Mouse (Mus musculus): ENCODE data around the gene AC124108.1.
A peak's percentile ranks its signal among the peaks of the same experiment; 100 is the strongest.

The AC124108.1 gene

DNA sequence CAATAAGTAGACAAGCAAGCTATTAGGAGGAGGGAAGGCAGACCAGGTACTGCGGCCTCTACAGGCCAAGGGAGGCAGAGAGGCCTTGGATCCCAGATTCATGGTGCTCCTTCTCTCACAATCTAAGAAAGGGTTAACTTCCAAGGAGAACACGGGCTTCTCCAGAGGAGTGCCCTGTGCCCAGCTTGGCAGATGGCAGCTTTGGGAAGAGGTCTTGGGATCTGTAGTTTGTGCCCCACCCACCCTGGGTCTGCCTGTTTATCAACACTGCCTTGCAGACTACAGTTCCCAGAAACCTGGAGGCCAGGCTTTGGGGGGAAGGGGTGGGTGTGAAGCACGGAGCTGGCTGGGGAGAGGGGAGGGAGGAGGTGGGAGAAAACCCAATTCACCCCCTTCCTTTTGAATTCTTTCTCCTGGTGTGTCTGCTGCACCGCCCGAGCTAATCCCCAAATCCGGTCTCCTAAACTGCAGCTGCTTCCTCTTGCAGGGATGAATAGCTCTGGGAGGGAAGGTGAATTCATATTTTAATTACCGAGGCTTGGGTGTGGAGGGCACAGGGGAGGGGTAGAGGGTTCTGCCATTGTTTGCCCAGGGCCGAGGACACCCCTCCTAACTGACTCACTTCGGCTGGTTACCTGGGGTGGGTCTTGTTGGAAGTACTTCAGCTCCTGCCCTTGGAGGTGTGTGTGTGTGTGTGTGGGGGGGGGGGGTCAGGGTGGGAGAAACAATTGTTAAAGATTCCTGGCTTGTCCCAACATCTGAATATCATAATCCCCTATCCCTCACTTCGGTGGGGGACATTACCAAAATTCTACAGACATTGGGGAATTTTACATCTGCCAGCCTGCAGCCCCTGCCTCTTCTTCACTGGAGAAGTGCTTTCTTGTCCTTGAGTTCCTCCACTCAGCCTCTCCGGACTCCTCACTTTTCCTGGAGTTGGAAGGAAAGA is 9.6 kb downstream of the AC124108.1 start:
- DNase-seq (ENCODE audit: low spot score in 2 of 2), result peak; percentile 77 to 88

DNA sequence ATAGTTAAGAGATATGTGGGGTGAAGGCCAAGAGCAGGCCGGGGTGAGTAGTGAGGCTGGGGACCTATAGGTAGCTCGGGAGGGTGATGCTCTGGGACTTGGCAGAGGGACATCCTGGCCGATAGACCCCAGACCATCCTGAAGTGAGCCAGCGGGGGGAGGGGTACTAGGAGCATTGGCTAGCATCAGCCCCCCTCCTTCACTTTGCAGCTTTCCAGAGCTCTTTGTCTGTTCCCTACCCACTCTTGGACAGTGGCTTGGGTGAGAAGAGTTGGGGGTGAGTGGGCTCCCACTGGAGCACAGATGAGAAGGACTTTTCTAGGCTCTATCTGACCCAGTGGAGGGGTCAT is 10.2 kb downstream of the AC124108.1 start:
- DNase-seq (ENCODE audit: low spot score in 2 of 2), result no peak

DNA sequence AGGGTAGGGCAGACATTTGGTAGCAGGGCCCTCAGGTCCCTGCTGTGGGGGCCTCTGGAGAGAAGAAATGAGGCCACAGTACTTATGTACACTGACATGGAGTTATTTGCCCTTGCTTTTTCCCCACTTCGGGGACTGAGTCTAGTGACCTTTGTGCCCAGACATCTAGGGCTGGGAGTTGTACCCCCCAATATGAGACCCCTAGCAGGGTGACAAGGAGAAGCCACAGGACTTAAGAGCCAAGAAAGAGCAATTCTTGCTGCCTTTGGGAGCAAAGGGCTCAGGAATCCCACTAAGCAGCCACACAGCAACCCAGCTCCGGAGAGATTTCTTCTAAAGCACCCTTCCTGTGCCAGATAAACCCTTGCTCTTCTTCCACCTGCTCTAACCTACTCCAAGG is 10.7 kb downstream of the AC124108.1 start:
- no peak for DNase-seq (ENCODE audit: low spot score in 2 of 2)

DNA sequence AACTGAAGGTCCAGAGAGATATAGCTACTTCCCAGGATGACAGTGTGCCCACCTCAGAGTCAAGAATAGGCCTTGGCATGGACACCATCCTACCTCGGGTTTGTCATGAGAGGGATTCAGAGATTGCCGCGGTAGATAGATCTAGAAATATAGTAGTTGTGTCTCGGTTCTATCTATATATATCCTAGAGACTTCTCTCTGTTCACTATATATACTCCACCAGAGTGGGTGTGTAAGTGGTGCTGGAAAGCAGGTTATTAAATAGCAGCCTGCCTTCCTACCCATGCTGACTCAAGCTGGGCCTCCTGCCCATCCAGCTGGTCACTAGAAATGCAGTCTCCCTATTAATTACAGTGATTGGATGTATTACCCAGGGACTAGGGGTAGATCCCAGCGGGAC is 11.5 kb downstream of the AC124108.1 start:
- DNase-seq (ENCODE audit: low spot score in 2 of 2), result peak; percentile 60 to 61

DNA sequence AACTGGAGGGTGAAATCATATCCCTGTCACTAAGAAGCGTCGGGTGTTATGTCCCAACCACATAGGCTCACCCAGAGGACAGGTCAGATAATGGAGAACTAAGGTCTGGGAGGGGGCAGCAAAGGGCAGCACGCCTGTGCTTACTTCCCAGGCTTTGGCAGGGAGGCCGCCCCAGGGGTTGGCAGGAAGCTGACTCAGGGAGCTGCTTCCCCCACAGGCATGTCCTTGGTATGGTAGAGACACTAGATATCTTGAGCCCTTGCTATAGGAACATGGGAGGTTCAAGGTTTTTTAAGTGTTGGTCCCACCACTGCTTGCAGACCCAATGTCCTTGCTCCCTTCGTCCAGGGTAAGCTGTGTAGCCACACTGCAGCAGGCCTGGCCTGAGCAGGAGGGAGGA is 14.7 kb downstream of the AC124108.1 start:
- DNase-seq (ENCODE audit: low spot score in 2 of 2), result no peak

DNA sequence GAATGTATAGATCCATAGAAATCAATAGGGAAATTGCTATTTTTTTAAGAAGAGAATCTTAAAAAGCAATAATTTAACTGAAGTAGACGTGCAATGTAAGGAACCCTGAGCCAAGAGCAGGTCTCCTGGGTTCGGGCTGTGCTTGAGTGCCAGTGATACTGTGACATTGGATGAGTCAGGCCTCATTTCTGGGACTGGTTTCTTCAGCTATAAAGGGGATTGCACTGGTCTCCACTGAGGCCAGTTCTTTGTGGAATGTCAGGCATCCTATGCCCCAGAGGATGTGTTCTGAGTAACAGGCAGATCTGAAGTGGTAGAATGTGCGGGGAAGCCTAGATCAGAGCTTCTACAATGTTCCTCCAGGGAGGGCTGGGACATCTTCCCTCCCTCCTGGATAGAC is 15.6 kb downstream of the AC124108.1 start:
- DNase-seq (ENCODE audit: low spot score in 2 of 2), result no peak

DNA sequence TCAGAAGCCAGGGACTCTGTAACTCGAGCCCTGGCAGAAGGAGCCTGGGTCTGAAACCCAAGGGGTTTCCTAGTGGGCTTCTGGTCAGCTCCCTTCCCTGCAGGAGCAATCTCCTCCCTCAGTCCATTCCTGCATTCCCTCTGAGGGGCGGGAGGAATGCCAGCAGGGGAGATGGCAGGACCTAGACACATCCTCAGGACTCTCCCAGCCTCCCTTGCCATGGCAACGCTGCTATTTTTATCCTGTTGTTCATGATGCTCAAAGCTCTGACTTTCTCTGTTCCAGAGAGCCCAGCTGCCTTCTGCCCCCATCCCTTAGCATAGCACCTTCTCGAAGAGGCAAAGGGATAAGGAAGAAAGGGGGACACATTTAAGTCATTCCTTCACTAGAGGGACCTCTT is 16.9 kb downstream of the AC124108.1 start:
- DNase-seq (ENCODE audit: low spot score in 2 of 2), result peak; percentile 44 to 68

DNA sequence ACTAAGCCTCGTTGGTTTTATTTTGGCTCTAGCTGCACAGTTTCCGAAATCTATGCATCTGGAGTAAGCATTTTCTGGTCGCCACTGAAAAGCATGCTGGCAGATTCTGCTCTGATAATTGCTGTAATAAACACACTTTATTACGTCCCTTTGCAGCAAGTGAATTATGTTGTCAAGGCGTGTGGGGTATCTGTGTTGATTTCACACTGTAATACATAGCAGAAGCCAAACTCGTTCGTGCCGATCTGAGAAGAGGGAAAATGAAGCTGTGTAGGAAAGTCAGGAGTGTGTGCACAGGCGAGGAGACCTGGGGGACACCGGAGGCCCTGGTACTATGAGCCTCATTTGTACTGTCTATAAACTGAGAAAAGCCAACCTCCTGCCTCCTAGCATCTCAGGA is 18.1 kb downstream of the AC124108.1 start:
- DNase-seq (ENCODE audit: low spot score in 2 of 2), result no peak

DNA sequence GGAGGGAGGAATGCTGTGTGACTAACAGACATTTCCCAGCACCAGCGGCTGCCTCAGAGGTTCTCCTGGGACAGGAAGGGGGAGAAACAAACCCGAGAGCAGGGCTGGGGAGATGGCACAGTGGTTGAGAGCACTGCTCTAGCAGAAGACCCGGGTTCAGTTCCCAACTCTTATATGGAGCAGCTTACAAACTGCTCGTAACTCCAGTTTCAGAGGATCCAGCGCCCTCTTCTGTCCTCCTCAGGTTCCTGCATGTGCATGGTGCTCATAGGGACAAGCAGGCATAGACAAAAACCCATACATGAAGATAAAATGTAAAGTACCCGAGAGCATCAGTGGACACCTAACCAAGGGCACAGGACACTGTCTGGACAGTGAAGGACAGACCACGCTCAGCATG is 19.7 kb downstream of the AC124108.1 start:
- DNase-seq (ENCODE audit: low spot score in 2 of 2), result no peak

DNA sequence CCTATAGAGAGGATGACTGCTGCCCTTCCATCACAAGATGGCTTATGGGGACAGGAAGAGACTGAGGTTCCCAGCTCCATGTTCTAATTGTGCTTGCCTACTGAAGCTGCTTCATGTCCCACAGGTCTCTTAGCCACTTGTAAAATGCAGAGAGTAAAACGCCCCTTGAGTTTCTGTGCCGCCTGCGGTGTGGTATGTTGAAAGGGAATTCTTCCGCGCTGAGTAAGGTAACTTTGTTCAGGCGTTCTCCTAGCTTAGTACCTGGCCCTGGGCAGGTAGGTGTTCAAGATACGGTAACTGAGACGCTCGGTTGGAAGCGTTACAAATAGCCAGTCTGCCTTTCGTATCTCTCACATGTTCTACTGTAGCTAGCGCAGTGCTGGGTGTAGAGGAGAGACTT is 20.4 kb downstream of the AC124108.1 start:
- no peak for DNase-seq (ENCODE audit: low spot score in 2 of 2)

DNA sequence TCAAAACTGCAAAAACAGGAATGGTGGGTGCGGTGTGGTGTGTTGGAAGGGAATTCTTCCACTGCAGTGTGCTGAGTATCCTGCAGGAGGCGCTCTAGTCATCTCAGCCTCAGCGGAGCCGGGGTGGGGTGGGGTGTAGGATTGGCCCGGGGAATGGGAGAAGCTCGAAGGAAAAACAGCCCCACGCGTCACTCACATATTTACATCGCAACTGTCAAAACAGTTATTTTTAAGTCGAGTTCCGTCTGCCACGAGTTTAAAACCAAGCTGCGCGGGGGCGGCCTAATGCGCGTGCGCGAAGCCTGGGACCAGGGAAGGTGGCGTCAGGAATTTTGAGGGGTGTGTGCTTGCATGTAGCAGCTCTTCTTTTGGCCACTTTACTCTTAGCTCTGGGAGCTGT is 21.0 kb downstream of the AC124108.1 start:
- DNase-seq (ENCODE audit: low spot score in 2 of 2), result peak; percentile 87 to 90

DNA sequence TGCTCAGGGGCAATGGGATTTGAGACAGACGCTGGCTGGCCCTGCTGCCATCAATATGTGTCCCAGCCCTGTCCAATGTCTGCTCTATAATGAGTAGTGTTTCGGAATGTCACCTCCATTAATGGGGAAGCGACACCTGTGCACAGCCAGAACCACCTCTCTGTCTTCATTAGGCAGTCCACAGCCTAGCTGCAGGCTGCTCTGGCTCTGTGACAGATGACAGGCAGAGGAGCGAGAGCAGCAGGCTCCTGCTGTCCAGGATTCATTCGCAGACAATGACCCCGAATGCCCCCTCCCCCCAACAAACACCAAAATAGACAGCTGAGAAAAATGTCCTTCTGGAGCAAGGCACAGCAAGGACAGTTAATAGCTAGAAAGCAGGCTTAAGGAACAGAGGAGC is 21.8 kb downstream of the AC124108.1 start:
- no peak for DNase-seq (ENCODE audit: low spot score in 2 of 2)

DNA sequence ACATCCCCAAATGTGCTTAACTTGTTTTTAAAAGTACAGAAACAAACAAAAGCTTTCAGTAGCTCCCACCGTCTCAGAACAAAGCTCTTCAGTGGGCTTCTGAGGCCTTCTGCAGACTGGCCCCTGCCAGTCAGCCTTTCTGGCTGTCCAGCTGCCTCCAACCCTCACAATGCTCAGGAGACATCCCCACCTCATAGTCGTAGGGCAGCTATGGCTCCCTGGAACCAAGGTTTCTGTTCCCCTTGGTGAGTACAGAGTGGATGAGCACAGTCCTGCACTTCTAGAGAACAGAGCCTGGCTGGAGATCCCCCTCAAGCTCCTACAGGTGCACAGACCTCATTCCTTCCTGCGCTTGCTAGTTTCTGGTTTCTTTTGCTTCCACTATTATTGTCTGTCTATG is 25.0 kb downstream of the AC124108.1 start:
- no peak for DNase-seq (ENCODE audit: low spot score in 2 of 2)

DNA sequence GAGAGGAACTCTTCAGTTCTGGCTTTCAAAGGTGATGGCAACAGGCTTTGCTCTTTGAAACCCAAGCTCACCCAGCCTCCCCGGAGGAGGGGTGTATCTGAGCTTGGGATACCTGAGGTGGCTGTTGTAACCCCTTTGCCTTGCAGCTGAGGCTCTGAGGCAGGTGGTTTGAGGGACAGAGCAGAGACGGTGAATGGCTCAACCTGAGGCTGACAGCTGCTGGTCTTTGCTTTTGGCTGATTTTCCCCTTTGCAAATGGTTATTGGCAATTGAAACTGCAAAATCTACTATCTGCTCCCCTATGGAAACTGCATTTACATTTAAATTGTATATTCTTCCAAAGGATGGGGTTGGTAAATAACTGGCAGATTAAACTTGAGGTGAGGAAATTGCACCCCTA is 30.4 kb downstream of the AC124108.1 start:
- DNase-seq (ENCODE audit: low spot score in 2 of 2), result no peak

DNA sequence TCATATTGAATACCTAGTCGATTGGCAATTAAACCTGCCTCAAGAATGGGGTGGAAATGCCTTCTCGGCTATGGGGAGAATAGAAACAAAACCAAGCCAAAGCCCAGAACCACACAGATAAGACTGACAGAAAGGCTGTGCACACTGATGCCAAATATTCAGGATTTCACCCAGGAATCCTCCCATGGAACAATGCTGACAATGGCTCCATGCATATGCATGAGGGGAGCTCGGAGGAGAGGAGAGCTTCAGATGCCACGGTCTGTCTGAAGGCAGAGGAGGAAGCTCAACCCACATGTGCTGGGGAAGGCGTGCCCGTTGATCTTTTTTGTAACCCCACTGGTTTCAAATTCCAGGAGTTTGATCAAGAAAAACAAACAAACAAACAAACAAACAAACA is 30.9 kb downstream of the AC124108.1 start:
- DNase-seq (ENCODE audit: low spot score in 2 of 2), result no peak

DNA sequence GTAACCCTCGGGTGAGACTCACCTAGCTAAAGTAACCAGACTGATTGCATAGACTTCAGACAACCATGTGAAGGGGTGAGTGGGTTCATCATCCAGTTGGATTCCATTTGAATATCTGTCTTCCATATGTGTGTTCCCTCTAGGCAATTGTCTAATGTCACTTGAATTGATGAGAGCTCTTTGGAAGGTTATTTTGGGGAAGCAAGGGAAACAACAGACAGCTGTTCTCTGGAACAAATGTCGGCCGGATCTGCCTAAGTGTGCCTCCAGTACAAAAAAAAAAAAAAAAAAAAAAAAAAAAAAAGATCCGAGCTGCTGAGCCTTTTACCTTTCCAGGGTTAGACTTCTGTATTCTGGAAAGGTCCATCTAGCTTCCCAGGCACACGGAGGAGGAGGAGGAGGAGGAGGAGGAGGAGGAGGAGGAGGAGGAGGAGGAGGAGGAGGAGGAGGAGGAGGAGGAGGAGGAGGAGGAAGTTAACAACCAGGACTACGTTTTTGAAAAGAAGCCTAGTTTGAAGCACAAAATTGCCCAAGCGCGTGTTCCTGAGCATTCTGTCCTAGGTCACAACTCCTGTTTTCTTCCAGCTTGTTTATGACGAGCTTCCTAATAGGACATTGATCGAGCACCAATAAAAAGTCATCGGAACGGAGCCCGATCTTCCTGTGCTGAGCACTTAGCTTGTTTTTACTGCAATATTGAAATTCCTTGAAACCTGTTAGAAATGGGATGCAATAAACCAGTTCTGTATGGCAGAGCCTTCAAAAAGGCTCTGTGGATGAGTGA is 35.2 kb downstream of the AC124108.1 start:
- no peak for DNase-seq (ENCODE audit: low spot score in 2 of 2)

DNA sequence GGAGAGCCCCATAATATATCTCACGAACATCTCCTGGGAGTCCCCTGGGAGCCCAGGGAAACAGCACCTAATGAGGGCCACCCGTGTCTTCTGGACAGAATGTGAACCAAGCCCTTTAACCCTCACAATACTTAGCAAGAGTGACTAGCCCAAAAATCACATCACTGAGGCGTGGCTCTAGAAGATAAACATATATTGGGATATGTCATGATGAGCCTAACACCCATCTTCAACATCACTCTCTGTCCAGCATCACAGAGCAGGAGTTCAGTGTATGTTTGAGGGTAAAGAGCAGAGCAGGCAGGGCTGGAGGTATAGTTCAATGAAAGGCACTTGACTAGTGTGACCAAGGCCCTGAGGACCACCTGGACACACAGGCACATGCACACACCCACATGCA is 38.4 kb downstream of the AC124108.1 start, which contains the start of gene Gm10188:
Gene Gm10188 (minus strand): TSS at position 101 of the 400 bp plus-strand sequence.
- no peak for DNase-seq (ENCODE audit: low spot score in 2 of 2)

DNA sequence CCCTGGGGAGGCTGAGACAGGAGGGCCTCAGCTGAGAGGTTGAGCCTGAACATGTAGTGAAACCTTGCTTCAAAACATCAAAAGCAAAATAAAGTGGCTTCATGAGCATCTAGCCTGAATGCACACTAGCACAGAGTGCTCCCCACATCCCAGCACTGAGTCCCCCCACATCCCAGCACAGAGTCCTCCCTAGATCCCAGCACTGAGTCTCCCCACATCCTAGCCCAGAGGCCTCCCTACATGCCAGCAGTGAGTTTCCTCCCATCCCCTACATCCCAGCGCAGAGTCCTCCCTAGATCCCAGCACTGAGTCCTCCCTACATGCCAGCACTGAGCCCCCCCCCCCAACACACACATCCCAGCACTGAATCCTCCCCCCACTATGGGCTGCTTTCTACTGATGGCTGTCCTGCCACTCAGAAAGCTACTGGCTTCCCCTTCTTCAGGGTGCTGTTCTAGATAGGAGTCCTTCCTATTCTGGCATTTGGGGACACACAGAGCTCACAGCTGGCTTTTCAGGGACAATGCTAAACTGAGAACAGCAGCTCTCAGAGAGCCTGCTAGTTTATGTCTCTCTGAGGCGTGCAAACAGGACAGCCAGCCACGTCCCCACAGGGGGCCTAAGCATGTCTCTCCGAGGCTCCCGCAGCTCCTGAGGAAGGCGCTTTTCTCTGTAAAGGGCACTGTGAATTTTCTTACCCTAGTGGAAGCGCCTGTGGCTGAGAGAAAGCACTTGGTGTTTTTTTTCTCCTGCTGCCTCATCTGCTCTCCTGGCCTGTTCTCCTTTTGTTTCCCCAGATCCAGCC is 40.4 kb downstream of the AC124108.1 start:
- no peak for DNase-seq (ENCODE audit: low spot score in 2 of 2)

DNA sequence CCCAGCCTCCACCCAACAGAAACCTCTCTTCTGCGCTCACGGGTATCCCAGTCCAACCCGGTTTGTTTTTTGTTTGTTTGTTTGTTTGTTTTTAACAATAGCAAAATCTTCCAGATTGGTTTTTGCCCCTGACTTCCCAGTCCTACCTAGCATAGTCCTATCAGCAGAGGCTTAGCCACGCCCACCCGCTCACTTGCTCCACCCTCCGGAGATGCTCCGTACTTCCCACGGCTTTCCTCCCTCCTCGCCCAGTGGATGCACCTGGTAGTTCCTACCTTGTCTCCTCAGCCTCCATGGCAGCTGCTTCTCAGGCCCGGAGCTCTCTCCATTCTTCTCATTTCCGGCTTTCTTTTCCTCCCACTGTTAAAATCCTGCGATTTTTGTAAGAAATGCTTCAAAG is 42.3 kb downstream of the AC124108.1 start:
- no peak for DNase-seq (ENCODE audit: low spot score in 2 of 2)

DNA sequence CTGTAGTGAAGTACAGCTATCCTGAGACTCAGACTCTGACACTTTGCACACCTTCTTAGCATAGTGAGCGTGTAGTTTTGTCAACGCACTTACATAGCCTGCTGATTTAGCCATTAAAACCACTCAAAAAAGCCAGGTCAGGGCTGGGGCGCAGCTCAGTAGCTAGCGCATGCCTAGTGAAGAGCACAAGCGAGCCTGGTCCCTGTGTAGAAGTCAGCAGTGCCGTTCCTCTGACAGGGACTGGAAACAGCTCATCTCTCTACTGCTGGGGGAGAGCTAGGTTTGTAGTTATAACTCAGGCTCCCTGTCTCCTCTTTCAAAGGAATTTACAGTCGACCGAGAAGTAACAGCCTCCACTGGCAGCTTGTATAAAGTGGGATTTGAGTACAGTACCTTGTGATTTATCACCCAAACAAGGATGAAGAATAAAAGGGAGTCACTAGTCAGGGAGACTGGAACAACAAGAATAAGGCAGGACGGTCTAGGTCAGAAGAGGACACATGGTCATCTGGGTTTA is 43.6 kb downstream of the AC124108.1 start:
- DNase-seq (ENCODE audit: low spot score in 2 of 2), result no peak

DNA sequence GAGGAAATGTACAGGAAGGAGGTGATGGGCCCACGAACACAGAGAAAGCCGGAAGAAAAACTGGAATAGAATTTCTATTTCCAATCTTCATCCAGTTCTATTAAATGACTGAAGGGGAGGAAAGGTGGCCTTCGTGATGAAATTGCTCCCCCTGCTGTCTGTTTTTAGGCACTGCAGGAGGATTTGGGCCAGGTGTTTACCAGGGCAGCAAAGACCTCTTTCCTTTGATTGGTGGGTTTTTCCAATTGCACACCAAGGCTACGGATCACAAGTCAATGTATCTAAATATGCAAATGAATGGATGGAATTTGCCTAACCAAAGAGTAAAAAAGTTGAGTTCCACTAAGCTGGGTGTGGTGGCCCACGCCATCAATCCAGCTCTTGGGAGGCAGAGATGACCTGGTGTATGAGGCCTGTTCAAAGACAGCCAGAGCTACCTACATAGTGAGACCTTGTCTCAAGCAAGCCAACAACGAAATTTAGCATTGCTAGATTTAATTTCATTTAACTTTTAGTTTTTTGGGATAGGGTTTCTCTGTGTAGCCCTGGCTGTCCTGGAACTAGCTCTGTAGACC is 46.4 kb downstream of the AC124108.1 start:
- DNase-seq (ENCODE audit: low spot score in 2 of 2), result peak; percentile 14 to 32
